In genomic region chr12:111145269-111145668, GRCm38 (mm10) we compare ENCODE assay signal across 11 mouse cellular contexts. TPM values are rescaled to one million over a fixed set of nuclear protein-coding genes. Genes with fewer than 3 reads are reported as not detected.
DNase-seq lines count a peak whose midpoint lies in the region; ATAC-seq lines count a peak whose summit lies in the region.
"Had no signal": no experiment of that assay in that cellular context is flagged by ENCODE, and none has a peak within 500 bp of the region (broad histone marks: within the 10 kb centered on the region; RNA-seq: fewer than 3 reads in every experiment).

No protein-coding gene starts in this region.

- H3K4me3 ChIP-seq in kidney, embryonic 15.5 days (replicated peaks): no peak overlapping the region
- H3K4me3 ChIP-seq in embryonic facial prominence, embryonic 12.5 days: no peak overlapping the region
- H3K4me3 ChIP-seq: embryonic facial prominence, embryonic 15.5 days; heart, embryonic 15.5 days had no signal

- DNase-seq in kidney, adult 9 months: no peak
- DNase-seq in layer of hippocampus, adult 18-20 months (ENCODE audit: low spot score in 2 of 2): peak; percentile 75 to 87
- DNase-seq in retina, postnatal 1 day: peak; percentile 45
- DNase-seq in ovary, postnatal 36 days (ENCODE audit: low spot score): no peak
- no peak for DNase-seq in cerebellum, postnatal 36 days
- no peak for DNase-seq in gastrocnemius, adult 8-10 months (ENCODE audit: low spot score in 2 of 2)
- DNase-seq: spleen, adult 18-20 months had no signal

- 0 out of 2 replicates have a peak overlapping the region, but pooled peaks have one; percentile 19 for H3K27ac ChIP-seq in kidney, embryonic 15.5 days
- H3K27ac ChIP-seq in embryonic facial prominence, embryonic 12.5 days: peak overlapping the region; percentile 43; the same call in 1 of the 2 replicates
- H3K27ac ChIP-seq: embryonic facial prominence, embryonic 15.5 days; heart, embryonic 15.5 days had no signal

- no peaks in the 10 kb centered on the region for H3K9me3 ChIP-seq in kidney, embryonic 15.5 days (replicated peaks)
- H3K9me3 ChIP-seq in embryonic facial prominence, embryonic 12.5 days: no peaks in the 10 kb centered on the region
- H3K9me3 ChIP-seq: embryonic facial prominence, embryonic 15.5 days; heart, embryonic 15.5 days had no signal

- H3K4me1 ChIP-seq in kidney, embryonic 15.5 days: peaks cover 36% of the 10 kb centered on the region
- H3K4me1 ChIP-seq in embryonic facial prominence, embryonic 12.5 days: peaks cover 20% of the 10 kb centered on the region; the same call in 1 of the 2 replicates

- H3K36me3 ChIP-seq in kidney, embryonic 15.5 days: no peaks in the 10 kb centered on the region
- H3K36me3 ChIP-seq in embryonic facial prominence, embryonic 12.5 days: no peaks in the 10 kb centered on the region
- H3K36me3 ChIP-seq: embryonic facial prominence, embryonic 15.5 days; heart, embryonic 15.5 days had no signal

- H3K27me3 ChIP-seq in kidney, embryonic 15.5 days: no peaks in the 10 kb centered on the region
- no peaks in the 10 kb centered on the region for H3K27me3 ChIP-seq in embryonic facial prominence, embryonic 12.5 days
- H3K27me3 ChIP-seq: embryonic facial prominence, embryonic 15.5 days; heart, embryonic 15.5 days had no signal

- H3K4me2 ChIP-seq in kidney, embryonic 15.5 days: no peak overlapping the region
- no peak overlapping the region for H3K4me2 ChIP-seq in embryonic facial prominence, embryonic 12.5 days (replicated peaks)
- H3K4me2 ChIP-seq: embryonic facial prominence, embryonic 15.5 days; heart, embryonic 15.5 days had no signal

- 31% methylated on average over 9 of the region's 9 CpGs for WGBS in kidney, embryonic 15.5 days
- 33% methylated on average over 9 of the region's 9 CpGs for WGBS in embryonic facial prominence, embryonic 12.5 days

- ATAC-seq in kidney, embryonic 15.5 days (replicated peaks; ENCODE audit: low FRiP score): 0 out of 2 replicates have a peak, but pooled peaks have one; percentile 20
- ATAC-seq in embryonic facial prominence, embryonic 12.5 days (ENCODE audit: insufficient number of reproducible peaks, insufficient read depth, low FRiP score, low TSS enrichment): no peak

- H3K9ac ChIP-seq in kidney, embryonic 15.5 days: no peak overlapping the region
- peak overlapping the region; percentile 10; the same call in 1 of the 2 replicates for H3K9ac ChIP-seq in embryonic facial prominence, embryonic 12.5 days
- H3K9ac ChIP-seq: embryonic facial prominence, embryonic 15.5 days; heart, embryonic 15.5 days had no signal

RNA-seq across cellular contexts. Expression of gene Traf3, which starts 20.9 kb away (rescaled TPM):
- 10.1 and 11.6 TPM in 2 replicates for polyA plus RNA-seq in kidney, embryonic 15.5 days (2015; fragmentation: Nextera tagmentation; extraction: Ambion mirVana)
- polyA plus RNA-seq in embryonic facial prominence, embryonic 12.5 days (2016; fragmentation: Nextera tagmentation; extraction: Ambion mirVana): 15.8 TPM in 2 replicates
- 10 to 100 TPM; 53.6 to 53.7 TPM for total RNA-seq in layer of hippocampus, adult 18-20 months (2021)
- 10 to 100 TPM in 3 of 4 experiments, 1 to 10 TPM in 1; 8.7 to 20.0 (median 12.9) TPM for total RNA-seq in gastrocnemius, adult 8-10 months (2022)

RNA-seq across cellular contexts. Expression of gene 4930595D18Rik, which starts 39.0 kb away (rescaled TPM):
- polyA plus RNA-seq in kidney, embryonic 15.5 days (2015; fragmentation: Nextera tagmentation; extraction: Ambion mirVana): not detected in 2 replicates
- not detected in 2 replicates for polyA plus RNA-seq in embryonic facial prominence, embryonic 12.5 days (2016; fragmentation: Nextera tagmentation; extraction: Ambion mirVana)
- not detected for total RNA-seq in layer of hippocampus, adult 18-20 months (2021)
- not detected for total RNA-seq in gastrocnemius, adult 8-10 months (2022)
- polyA plus RNA-seq: embryonic facial prominence, embryonic 15.5 days; heart, embryonic 15.5 days had no signal

Comparison
In these comparisons a context has a peak if more than half of its experiments do, and no peak if none do; other contexts are left out.
1. DNase-seq: peak in layer of hippocampus, adult 18-20 months (2 of 2) and retina, postnatal 1 day (single experiment); none in kidney, adult 9 months (single experiment), ovary, postnatal 36 days (single experiment), cerebellum, postnatal 36 days (0 of 2) and gastrocnemius, adult 8-10 months (0 of 2).